Mouse (Mus musculus): ENCODE results near the gene Ptpn5. TPM values are rescaled to one million over a fixed set of nuclear protein-coding genes. Genes with fewer than 3 reads are reported as not detected.

The Ptpn5 gene
- total RNA-seq, 2 experiments from 2014 or later = not detected

DNA sequence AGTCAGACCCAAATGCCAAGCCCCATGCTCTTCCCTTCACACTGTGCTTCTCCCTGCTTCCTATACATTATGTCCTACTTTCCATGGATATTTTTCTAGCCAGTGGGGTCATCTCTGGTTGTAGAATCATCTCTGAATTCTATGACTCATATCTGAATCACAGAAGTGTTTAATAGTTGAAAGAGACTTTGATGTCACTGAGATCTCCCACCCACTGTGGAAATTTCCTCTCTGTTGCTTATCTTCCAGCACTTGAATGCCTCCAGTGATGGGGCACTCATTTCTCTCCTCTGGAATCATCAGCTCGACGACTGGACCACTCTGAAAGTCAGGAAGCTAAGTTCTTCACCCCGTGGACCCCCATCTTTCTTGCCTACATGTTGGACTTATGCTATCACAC, 22.4 kb downstream of the Ptpn5 start:
- no peak for DNase-seq

DNA sequence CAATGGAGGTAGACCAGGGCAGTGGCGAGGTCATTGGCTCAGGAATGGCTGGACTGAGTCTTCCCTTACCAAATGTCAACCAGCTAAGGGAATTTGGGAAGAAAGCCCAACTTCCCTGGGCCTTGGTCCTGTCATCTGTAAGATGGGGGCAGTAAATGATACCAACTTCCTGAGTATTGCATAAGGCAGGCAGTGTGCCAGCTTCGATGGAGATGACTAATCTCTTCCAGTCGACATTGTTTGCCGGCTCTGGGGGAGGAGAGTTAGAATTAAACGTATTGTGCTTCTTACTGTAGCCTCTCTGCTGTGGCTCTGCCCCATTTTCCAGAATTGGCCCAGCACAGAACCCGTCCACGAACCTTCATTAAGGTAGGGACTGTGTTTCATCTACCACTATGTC, 23.0 kb downstream of the Ptpn5 start:
- DNase-seq = no peak

DNA sequence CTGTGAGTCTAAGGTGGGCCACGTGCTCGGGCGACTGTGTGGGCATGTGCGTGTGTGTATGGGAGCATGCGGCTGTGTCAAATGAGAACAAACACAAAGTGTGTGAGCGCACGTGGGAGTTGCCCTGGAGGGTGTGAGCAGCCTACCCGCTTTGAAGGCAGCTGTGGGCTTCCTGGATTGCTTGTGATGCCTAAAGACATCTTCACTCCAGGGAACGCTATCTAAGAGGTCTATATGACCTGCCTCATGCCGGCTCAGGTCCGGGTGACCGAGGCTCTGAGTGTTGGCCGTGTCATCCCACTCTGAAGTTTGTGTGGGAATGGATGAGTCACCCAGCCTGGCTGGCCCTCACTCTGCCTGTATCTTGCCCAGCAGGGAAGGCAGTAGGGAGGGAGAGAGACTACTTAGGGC, 24.7 kb downstream of the Ptpn5 start:
- no peak for DNase-seq

DNA sequence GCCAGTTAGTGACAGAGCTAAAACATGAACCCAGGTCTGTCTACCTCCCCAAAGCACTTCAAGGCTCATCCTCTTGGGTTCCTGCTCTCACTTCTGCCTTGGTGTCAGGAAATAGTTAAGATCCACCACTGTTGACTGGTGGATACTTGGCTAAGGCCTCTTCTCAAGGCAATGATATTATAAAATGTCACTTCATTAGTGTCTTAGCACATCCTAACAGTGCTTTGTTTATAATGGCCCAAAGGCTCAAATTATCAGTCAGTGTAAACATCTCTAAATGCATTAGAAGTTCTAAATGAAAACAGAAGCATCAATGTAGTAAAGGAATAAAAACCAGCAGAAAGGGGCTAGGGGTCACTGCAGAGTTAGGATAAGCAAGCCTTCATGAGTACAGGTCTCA, 26.5 kb downstream of the Ptpn5 start:
- no peak for DNase-seq

DNA sequence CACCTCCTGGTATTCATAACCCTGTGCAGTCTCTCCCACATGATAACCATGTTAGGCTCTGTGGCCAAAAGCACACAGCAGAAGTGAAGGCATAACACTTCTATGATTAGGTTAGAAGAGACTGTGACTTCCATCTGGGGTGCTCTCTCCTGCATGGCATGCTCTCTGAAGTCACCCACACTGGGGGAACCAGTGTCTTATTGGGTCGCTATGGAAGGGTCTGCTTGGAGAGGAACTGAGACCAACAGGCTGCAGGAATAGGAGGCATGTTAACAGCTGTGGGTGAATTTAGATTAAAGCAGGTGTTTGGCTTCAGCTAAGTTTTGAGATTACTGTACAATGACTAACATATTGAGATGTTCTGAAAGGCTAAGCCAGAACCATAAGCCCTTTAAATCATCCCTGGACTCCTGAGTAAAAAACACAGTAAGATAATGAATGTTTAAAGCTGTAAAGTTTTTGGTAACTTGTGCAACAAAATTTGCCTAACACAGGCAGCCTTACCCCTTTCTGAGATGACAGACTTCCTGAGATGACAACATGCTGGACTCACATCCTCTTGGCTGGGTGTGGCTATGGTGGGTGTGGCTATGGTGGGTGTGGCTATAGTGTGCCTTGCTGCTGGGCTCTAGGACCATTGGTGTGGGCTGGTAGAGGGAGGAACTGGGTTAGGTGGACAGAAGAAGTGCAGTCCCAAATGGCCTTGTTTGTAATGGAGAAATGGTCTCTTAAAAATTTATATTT, 29.6 kb downstream of the Ptpn5 start:
- peak in 1 of 2 experiments; percentile 12 for DNase-seq

DNA sequence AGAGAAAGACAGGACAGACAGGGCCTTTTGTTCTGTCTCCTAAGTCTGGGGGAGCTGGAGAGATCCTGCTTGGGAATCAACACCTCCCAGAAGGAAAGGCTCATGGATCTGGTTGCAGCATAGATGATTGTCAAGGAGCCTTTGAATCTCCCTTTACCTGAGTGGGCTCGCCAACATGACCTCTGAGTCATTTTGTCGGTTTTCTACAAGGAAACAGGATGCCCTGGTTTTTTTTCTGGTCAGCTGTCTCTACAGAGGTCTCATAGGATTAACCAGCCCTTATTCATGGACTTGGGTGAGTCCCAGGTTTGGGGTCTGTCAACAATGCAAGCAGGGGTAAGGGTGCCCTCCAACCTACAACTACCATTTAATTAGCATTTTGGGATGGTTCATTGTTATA, 30.5 kb downstream of the Ptpn5 start:
- no peak for DNase-seq

DNA sequence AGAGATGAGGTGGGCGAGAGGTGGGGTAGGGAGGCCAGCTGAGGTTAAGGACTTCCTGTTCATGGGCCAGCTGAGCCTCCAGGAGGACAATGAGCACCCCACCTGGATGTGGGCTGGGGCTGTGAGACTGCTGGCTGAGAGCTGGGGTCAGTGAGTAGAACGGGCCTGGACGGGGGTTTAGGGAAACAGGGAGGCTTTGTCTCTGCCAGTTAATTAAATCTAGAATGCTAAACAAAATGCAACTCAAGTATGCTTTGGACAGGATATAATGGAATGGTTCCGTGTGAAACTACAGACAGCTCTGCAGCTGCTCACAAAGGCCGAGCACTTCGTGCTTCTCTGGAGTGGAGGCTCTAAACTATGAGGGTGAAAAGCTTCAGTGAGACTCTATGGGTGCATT, 32.9 kb downstream of the Ptpn5 start:
- no peak for DNase-seq

DNA sequence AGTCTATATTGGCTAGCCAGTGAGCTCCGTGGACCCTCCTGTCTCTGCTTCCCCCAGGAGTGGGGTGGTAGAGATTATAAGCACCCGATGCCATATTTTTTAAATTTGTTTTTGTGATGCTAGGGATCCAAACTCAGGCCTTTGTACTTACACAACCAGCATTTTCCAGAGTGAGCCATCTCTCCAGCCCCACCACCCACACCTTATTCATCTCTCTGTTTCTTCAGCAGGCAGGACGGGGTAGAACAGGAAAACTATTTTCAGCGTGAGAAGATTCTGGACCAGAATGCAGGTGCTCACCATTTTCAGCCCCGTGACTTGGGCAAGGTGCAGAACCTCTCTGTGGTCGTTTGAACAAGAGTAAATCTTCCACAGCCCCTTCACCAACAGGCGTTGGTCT, 34.2 kb downstream of the Ptpn5 start:
- no peak for DNase-seq

DNA sequence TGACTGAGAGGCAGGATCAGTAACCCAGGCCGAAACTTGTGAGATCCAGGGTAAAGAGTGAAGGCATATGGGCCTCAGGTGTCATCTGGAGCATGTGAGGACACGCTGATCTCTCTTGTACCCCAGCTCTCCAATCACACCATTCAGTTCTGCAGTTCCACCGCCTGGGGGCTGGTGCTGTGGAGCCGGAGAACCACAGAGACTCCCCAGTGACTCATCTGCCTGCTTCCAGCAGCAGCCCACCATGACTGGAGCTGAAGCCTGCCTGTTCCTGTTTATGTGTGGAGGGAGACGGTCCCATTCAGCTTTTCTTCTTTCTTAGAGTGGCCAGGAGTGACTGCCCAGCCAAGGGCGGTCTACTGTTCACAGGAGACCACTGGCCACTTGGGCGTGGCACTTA, 35.4 kb downstream of the Ptpn5 start:
- DNase-seq = no peak

DNA sequence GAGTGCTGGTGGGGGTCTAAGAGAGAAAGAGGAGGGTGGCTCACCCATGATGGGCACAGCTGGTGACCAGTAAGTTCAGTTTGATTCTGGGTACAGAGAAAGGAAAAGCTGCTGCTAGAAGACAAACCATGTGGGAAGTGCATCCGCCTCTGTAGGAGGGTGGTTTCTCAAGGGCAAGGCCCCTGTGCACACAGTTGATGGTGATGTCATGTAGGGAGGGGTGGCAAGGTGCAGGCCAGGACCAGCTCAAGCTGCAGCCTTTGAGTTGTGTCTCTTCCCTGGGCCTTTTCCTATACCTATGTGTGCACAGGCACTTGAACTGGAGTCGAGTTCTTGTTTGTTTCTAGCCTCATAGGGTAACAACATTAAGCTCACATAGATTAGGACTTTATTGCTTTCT, 38.5 kb downstream of the Ptpn5 start:
- no peak for DNase-seq

DNA sequence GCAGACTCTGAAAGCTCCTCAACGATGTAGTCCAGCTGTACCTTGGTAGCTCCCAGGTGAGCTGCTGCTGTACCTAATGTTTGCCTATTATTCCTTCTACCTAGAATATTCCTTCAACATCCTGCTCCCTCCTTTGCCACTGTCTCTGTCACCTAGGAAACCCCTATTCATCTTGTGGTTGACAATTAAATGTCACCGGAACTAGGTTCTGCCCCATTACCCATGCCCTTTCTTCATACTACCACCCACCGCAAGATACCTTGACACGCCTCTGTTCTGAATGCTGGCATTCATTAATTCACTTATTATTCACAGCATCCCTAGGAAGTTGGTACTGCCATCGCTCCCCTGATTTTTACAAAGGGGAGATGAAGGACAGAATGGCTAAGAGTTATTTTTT, 39.5 kb downstream of the Ptpn5 start:
- no peak for DNase-seq

DNA sequence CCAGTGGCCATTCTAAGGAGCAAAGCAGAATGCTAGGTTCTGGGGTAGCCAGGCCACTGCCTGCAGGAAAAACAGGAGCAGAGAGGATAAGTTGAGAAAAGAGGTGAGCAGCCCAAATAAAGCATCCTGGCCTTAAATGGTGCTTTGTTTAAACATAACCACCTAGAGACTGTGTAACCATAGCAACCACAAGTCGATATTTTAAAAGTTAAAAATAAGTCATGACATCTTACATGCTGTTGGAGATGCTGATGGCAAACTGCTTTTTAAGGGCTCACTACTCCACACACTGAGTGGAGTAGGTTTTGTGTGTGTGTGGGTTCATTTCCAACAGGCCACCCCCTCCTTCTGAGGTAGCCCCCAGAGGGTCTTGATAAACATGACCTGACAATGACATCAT, 48.4 kb downstream of the Ptpn5 start:
- no peak for DNase-seq

DNA sequence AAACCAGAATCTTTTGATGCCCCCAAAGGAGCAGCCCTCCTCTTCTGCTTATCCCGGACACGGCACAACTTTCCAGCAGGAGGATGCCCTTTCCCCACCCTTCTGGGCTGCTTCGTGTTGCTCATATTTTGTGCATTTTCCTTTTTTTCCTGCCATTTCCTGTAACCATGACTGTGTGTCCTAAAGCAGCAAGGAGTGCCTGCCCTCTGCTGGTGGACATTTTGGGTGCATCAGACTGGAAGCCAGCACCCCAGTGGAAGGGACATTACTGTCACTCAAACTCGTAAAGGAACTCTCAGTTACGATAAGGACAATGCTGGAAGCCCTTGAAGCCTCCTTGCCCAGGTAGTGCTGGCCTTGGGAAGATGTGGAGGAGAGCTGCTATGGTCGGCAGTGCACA, 52.2 kb downstream of the Ptpn5 start:
- peak; percentile 63 to 90 for DNase-seq

DNA sequence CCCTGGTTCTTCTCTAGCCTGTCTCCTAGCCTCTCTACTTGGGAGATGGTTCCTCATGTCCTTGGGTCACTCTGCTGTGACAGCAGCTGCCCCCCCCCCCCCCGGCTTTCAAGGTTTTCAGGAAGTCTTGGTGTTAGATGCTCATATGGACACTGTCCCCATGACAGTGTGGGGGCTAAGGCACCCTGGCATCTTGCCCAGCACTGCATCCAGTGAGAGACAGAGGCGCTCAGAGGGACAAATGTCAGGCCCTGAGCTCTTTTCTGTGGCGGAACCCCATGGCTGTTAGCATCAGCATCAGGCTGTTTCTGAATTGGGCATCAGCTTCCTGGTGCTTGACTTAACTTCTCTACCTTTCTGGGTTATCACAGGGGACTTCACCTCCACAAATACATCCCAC, 52.6 kb downstream of the Ptpn5 start:
- DNase-seq = no peak

DNA sequence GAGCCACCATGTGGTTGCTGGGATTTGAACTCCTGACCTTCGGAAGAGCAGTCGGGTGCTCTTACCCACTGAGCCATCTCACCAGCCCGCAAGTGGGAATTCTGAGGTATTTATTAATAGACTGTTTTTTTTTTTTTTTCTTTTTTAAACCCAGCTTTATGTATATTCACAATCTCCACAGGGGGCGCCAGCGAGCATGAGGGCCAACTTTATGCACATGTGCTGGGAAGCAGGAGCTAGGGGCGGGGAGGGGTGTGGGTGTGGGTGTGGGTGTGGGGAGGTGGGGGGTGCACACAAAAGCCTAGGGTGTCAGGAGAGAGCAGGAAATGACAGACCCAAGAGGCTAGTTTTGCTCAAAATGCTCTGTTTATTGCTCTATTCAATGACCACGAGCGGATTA, 56.0 kb downstream of the Ptpn5 start:
- DNase-seq = peak in 1 of 2 experiments; percentile 48

DNA sequence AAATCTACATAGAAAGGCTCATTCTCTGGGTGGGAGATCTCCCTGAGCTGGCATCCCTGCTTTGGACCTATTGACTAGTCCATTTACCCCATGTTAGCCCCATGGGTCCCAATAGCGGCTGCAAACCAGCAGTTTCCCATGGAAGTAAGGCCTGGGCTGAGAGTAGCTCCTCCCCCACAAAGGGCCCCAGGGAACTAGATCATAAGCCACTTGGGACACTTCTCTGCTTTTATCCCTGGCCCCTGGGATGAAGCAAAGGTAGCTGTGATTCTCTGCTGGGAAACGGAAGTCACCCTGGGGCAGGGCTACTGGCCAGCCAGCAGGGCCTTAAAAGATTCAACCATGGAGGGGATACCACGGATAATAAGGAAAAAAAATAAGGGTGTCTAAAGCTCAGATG, 56.8 kb downstream of the Ptpn5 start:
- no peak for DNase-seq

DNA sequence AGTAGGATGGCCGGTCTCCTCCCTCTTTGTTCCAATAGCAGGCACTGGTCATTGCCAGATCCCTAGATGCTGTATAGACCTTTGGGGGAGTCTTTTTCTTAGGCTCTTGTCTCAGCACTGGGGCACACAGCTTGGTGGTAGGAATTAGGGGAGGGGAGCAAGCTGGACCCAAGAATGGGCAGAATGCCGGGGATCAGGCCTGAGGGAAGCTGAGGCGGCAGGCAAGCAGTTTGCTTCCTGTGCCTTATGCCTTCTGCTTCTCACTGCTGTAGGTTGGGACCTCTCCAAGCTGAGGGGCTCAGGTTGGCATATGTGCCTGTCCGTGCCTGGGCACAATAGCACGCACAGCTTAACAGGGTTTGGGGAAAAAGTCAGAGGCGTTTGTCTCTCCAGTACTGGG, 57.3 kb downstream of the Ptpn5 start:
- no peak for DNase-seq

DNA sequence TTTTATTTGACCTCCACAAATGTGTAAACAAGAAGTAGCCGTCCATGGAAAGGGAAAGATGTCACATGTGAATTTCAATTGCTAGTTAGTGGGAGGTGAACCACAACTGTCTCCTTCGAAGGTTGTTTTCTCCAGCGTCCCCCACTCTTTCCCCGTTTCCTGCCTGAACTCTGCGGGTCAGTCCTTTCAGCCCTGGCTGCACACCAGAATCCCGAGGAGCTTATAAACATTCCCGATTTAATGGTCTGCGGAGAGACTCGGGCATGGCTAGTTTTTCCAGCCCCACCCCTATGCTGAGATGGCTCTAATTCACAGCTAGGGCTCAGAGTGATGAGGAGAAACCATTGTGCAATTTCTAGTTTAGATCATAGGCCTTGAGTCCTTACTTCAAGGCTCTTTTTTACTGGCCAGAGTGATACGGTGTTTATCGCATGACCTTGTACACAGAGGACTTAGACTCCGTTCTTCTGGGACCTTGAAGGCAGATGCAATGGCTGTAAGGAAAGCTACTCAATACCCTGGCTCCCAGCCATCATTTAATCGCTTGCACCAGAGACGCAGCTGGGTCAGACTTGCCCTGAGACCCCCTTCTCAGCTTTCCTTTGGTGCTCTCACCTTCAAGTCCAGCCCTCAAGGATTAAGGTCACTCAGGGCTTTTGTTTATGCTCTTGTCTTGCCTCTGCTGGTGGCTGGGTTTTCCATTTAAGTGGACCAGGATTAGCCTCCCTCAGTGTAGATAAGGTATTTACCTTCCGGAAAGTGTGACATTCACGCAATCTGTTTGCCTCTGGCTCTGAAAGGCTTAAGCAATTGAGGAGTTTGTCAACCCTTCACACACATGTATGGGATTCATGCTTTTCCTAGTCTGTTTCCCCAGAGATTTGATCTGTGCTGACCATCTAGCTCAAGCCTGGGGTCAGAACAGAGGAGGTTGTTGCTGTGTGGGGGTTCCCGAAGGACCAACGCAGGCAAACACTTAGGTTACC, 59.7 kb downstream of the Ptpn5 start:
- DNase-seq = no peak

DNA sequence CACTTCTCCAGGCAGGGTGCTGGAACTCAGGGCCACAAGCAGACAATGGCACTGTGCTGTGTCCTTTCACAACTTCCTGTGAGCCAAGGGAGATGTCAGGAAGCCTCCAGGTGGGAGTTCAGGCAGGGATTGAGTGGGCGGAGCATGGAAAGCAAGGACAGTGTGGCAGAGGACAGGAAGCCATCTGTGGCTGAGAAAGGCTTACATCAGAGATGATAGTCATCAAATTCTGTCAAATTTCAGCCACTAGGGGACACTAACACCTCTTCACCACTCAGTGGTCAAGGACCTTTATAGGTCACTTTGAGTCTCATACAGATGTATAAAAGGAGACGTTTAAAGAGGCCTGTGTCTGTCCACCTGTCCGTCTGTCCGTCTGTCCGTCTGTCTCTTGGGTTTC, 60.9 kb downstream of the Ptpn5 start:
- DNase-seq = no peak

DNA sequence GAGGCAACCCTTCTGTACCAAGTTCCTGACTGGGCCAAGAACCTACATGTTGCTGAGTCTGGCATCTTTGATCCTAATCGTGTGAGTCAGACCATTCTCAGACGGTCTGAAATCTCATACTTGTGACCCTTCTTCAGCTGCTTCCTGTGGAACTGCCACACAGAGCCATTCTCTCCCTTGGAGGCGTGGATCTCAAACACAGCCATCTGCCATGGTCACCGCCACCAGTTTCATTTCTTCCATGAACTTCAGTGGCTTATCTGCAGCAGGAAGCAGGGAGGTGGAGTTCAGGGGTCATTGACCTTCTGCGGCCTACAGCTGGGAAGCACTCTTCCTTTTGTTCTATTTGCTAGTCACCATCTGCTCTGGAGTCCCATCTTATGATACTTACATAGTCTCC, 65.6 kb downstream of the Ptpn5 start:
- DNase-seq = peak in 1 of 2 experiments; percentile 70

DNA sequence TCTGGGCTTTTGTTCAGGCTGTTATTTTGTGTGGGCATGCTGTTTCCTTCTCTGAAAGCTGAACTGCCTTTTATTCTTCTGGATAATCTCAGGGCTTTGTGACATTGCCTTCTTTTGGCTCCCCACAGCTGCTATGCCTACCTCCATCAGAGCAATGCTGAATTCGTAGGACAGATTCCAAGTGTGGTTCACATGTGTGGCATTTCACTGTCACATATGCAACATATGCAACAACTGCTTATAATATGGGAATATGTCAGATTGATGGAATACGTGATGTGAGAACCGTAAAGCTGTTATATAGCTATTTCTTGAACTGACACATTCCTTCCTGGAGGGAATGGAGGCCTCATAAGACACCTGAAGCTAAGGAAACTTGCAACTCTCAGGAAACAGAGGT, 66.5 kb downstream of the Ptpn5 start:
- no peak for DNase-seq

DNA sequence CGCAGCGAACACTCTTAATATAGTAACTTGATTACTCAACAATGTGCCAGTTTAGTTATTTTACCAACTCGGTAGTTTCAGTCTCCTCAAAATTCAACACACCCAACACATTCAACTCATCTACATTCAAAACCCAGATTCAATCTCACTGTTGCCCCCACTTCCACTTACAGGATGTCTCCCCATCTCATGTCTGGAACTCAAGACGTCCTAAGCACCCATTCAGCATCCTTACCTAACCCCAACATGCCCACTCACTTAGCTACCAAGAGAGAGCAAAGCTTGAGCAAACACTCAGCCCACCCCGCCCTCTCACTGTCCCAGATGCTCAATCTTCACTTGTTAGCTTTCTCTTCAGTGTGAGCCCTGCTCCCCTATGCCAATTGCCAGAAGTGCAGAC, 71.9 kb downstream of the Ptpn5 start:
- DNase-seq = no peak

DNA sequence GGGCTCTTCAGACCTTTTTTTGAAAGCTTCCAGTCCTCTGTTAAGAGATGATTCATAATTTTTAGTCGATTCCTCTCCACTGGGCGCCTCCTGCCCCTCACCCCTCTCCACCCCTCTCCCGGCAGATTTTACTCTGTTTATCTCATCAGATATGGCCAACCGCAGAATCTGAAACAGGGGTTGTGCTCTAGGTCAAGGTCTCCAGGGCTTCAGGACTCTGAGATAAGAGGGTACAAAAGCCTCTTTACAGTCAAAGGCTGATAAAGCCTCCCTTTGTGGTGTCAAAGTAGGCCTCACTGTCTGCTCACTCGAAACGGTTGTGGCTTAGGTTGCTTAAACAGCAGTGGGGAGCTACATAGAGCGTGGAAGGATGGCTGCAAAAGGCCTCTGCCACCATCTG, 74.1 kb downstream of the Ptpn5 start:
- DNase-seq = no peak

DNA sequence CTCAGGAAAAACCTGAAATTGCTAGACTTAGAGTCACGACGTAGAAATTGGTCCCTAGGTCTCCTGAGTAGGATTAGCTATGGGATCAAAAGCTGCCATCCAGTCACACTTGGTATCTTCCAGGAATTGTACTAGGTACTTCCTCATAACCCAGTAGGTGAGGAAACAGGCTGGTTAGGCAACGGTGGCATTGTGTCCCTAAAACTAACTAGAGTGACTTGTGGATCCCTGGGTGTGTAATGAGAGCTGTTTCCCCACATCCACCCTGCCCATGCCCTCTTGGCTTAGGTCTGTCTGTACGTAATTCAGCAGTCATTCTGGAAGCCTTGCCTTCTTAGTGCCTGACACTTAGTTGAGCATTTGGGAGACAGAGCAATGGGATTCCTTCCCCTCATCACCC, 77.2 kb downstream of the Ptpn5 start:
- DNase-seq = no peak
